Mouse (Mus musculus): ENCODE results near the gene Nedd4.

DNA sequence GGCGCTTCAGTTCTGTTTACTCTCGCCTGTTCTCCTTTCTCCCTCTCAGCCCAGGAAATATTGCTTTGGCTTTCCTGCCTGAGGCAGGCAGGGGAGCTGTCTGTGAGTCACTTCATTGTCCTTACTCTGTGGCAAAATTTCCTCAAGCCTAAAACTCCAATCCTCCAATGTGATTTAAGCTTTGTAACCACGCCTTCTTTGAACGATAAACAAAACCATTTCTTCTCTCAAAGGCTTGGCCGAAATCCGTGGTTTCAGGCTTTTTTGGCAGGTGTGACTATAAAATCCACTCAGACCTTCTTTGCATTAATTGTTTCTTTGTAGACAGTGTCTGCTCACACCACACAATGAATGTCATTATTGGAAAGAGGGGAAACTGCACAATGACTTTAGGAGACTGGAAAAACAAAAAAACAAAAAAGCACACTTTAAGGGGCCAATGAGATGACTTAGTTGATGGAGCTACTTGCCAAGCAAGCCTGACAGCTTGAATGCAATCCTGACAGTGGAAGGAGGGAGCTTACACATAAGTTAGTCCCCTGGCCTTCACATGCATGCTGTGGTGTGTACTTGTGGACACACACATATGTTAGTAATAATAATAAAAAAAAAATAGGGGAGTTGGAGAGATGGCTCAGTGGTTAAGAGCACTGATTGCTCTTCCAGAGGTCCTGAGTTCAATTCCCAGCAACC lies 17.6 kb upstream of the Nedd4 start:
- no peak for TF ChIP-seq CTCF (IDR thresholded peaks at IDR 0.05; ENCODE audit: control insufficient read depth, insufficient read depth, insufficient read length)
- no peak for TF ChIP-seq CEBPB (IDR thresholded peaks at IDR 0.05; ENCODE audit: low read depth)
- no peak for TF ChIP-seq MYOD1 (IDR thresholded peaks at IDR 0.05; ENCODE audit: control insufficient read depth, insufficient read length, low read depth)
